Mouse (Mus musculus) adrenal gland, adult (tissue): ENCODE measurements around the gene Sdccag8.

Source experiments
- DNase-seq, 2 experiments: peaks; one replicate each; pipeline ENCODE4 v3.0.0; 2022 to 2023; ENCODE audit warnings: low spot score in 1 of 2; ENCODE audit not compliant: inconsistent age in 2 of 2

Sdccag8 gene

DNA sequence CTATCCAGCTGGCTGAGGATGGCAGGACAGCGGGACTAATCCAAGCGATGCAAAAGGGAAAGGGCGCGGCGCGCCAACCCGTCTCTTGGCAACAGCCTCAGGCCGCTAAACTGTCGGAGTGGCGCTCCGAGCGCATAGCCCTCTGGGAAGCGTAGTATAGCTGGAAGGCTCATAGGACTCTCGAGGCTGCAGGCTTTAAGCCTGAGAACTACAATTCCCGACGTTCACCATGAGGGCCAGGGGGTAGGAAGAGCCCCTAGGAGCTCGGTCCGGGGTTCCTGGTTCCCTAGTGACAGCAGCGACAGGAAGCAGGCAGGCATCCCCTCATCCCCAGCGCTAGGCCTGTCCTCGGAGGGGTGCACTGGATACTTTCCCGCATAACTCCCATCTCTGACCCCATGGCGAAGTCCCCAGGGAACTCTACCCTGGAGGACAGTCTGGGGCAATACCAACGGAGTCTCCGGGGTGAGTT lies at the start of gene Sdccag8:
Gene Sdccag8, plus strand, starts transcription at position 70 of the 472 bp plus-strand sequence.
- peak; percentile 96 to 97 for DNase-seq

DNA sequence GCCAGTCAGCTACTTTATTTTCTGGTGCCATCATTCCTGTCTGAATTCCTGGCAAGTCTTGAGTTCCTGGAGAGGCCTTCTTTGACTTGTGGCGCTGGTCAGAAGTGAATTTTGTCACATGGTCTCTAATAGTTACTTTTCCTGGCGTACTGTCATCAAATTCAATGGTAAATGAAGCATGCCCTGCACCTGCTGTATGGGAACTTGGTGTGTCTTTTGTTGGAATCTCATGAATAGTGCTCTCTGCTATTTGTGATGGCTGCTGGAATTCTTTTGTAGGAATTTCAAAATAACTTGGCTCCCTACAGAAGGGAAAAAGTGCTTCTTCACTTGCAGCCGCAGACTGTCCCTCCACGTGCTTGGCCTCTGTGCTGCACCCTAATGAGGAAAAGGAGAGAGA lies 39.9 kb upstream of the Sdccag8 start:
- DNase-seq, result no peak

DNA sequence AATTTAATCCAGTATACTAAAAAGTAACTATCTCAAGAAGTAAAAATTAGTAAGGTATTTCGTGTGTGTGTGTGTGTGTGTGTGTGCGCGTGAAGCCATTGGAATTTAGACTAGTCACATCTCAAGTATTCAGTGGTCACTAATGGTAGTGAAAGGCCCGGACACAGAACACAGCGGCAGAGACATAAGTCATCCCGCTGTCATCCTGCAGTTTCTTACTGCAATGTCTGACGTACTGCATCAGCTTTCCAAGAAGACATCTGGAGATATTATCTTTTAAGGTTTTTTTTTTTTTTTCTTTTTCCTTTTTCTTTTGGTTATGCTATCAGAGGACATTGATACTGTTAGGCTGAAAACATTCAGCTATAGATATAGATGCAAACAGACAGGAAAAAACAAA lies 25.1 kb upstream of the Sdccag8 start:
- peak in 1 of 2 experiments; percentile 15 for DNase-seq

DNA sequence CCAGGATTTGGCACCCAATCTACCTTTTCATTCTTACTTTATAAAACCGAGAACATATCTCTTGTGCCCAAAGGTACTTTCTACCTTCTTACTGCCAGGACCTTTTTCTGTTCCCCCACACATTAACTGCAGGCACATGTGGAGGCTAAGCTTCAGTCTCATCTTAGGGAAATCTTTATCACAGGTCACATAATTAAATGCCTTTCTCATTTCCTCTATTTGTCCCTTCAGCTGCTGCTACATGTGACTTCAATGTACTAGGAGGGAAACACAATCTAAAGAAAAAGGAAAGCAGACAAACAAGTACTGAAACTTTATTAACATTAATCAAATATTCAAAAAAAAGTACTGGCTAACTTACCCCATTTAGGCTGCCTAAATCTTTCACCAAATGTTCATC lies 22.3 kb upstream of the Sdccag8 start:
- DNase-seq, result peak in 1 of 2 experiments; percentile 13

DNA sequence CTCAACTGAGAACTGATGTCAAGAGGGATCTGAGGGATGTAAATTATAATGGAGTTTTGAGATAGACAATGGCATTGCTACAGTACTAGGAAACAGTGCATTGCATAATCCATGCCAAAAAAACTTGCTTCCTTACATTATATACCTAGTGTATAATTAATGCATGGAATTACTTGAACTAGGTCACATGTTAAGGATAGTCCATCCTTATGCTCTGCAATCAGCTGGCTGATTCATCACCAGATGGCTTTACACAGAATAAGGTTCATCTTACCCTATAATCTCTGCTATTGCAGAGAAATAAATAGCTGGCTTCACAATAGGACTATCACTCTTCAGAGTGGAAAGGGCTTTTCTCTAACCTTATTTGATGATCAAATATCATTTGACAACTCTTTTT lies 15.8 kb upstream of the Sdccag8 start:
- DNase-seq, result no peak

DNA sequence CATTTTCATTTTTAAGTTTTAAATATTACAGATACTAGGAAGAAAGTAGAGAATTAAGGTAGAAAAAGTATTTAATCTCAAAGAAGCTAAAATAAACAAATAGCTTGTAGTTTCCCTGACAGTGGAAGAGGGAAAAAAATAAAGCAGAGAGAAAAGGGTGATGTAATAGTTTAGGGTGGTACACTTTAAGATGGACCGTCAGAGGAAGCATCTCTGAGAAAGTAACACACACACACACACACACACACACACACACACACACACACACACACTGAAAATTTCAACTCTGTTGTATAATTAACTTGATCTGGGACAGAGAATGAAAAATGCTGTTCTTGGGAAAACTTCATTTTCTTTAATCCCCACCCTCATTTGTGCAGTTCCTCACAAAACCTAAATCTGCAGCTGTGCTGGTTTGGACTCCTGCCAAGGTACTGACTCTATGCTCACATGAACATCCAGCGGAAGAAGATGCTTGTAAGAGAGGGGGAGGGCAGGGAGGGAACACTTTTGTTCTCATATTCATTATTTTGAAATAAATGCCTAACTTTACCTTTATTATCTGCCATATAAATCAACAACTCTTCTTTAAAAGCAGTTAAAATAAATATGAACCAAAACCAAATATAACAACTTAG lies 13.6 kb upstream of the Sdccag8 start:
- DNase-seq, result peak; percentile 35 to 68

DNA sequence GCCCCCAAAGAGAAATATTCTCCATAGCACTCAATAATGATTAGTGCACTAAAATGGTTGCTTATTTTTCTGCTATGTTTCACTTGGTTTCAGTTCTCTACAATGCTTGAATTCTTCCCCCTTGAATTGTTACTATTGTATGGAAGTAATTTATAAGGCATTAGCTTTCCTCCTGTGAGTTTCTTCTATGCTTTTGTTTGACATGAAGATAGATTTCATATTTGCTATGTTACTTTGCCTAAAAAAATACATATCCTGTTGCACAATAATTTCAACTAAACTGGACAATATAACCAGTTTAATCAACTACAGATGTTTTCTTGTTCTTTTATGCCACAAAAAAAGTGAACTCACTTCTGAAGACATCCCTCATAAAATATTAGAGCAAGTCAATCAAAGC lies 4.3 kb upstream of the Sdccag8 start:
- DNase-seq, result no peak

DNA sequence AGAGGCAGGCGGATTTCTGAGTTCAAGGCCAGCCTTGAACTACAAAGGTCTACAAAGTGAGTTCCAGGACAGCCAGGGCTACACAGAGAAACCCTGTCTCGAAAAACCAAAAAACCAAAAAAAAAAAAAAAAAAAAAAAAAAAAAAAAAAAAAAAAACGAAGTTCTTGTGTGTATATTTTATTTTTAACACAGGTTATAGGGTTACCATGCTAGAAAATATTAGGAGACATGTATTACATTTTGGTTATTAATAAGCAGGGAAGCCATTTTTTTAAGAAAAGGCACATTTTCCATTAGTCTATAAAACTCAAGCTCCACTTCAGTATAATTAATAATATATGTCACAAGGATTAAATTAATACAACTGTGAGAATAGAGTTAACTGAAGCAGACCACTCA lies 2.6 kb upstream of the Sdccag8 start:
- no peak for DNase-seq

DNA sequence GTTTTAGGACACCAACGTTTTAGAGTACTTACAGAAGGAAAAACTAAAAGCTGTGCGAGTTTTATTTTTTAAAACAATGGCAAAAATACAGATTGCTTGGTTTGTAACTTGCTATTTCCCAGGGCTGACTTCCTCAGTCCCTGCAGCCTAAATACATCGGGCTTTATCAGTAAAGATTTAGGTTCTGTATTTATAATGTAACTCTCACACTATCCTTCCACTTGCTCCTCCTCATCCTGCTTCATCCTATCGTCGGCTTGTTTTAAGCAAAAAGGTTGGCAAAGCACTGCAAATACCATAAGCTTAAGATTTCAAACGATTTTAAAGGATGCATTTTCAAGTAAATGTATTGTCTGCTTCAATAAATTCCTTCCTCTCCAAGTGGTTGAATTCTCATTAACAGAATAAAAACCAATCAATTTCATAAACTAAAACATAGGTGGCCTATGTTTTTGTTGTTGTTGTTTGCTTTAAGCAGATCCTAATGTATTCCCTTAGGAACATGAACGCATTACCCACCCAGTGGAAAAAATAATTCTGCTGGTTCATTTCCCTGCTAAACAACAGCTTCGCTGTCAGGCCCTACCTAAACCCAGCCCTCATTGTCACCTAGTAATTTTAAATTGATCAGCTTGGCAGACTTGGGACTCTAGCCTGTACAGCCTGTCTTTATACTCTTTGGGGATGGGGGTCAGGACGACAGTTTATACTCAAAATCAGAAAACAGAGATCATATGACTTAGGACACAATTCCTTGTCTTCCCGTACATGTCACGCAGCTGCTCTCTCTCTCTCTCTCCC lies 1.8 kb upstream of the Sdccag8 start:
- DNase-seq, result peak in 1 of 2 experiments; percentile 59

DNA sequence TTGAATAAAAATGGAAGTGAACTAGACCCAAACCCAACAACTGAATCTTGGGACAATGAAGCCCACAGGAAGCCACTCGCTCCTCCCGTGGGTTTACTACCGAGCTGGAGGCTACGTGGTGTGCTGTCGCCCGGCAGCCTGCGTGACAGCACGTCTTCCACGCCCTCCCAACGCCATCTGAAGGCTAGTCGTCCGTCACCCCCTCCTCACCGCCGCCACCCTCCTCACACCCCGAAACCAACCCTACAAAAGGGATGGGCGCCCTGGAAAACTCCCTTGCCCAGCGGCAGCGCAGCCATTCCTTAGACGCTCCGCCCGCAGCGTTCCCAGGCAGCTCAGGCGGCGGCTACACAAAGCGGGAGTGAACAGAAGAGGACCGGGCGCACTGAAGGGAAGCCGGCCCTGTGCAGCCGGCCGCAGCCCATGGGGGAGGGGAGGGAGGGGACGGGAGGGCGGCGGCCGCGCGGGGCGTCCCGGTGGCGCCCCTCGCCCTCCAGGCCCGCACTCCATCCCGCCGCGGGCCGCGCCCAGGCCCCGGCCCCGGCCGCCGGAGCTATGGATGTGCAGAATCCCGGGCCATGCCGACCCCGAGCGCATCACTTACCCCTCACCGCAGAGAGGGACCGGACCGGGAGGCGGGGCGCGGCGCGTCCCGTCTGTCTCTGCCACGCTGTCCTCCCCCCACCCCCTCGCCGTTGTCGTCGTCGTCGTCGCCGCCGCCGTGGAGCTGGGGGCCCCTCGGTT lies 996 bp upstream of the Sdccag8 start:
- DNase-seq, result peak; percentile 80 to 93

DNA sequence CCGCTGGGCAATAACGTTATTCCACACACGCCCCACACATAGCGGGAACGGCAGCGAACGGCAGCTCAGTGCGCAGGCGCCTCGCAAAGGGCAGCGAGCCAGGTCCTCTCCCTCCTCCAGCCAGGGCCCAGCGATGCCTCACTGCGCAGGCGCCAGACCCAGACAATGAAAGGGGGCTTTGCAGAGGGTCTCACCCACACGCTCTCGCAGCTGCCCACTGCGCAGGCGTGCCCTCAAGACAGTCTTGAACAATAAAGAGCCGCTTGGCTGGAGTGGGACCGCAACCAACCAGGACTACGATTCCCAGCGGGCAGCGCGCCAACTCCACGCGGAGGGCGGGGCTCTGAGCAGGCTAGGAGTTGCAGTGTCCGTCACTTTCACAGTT lies 432 bp upstream of the Sdccag8 start, which contains the start of gene Cep170:
Gene Cep170, minus strand, starts transcription at position 32 of the 385 bp plus-strand sequence.
- DNase-seq, result peak; percentile 97 to 99

DNA sequence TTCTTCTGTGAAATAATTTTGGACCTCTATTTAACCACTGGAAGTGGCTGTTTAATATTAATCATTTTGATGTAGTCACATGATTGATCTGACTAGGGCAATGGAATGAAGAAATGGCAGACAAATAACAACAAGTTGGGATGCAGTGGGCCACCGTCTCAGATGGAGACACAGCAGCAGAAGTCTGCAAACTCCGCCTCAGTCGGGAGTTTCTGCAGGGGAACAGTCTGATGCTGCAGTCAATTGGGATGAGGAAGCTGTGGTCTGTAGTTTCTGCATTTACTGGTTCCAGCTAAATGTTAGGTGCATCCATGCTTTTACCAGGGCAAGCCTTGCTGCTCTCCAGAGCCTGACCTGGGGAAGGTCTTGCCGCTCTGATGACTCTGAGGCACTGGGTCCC lies 2.3 kb downstream of the Sdccag8 start:
- no peak for DNase-seq

DNA sequence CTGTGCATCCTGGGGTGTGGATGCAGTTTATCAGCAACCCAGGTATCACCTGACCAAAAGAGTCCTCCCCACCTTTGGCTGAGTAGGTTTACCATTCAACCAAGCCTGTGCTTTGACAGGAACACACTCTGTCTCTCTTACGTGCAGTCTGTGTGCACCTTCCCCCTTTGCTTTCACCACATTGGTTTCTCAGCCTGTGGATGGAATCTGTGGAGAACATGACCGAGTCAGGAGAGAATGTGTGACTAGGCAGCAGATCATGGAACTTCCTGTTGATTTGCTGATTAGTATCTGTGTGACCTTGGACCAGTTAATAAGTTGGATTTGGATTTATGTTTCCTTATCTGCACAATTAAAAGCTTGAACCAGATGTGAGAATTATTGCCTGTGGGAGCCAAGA lies 3.7 kb downstream of the Sdccag8 start:
- DNase-seq, result peak in 1 of 2 experiments; percentile 62

DNA sequence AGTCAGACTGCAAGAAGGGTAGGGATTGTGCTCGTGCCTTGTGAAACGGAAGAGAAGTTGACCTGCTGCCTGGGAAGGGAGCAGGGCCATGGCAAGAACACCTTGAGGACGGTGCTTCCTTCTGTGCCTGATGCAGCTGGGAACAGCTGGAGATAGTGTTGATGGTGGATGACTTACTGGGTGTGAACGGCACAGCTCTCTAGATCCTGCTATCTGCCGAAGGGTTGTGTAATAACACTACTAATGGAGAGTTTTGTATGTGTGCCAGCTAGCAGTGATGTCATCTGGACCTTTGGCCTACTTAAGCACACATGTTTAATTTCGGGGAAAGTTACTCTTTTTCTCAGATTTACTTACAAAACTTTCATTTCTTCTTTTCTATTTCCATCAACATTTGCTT lies 4.3 kb downstream of the Sdccag8 start:
- DNase-seq, result peak; percentile 70 to 94

DNA sequence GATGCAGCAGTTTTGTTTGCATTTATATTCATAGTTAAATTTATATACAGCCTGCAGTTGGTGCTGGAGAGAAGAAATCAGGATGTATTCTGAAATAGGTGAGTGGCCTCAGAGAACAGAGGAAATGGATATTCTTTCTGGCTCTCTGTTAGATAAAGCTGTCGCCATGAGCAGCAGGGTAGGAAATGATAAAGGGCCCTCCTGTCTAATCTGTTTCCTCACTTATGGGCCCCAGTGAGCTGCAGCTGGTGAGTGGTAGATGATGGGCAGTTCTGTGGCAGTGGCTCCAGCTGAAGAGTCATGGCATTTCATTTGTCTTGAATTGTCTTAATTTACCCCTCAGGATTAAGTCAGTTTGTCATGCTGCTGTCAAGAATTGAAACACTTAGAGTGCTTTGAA lies 7.5 kb downstream of the Sdccag8 start:
- no peak for DNase-seq

DNA sequence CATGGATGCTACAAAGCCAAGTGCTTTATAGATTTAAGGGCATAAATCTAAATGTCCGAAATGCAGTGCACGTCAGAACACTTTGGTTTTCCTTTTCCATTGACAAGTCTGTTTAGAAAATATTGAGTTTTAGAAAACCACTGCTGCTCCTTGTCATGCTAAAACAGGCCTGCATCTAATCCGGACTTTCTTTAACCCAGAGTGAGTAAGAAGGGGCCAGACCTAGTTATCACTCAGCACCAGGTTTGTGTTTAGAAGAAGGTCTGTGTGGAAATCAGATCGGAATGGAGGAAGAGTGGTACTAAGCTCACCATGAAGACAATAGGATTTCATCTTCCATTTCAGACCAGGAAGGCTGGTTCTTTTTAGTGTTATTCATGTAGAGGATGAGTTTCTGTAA lies 8.5 kb downstream of the Sdccag8 start:
- no peak for DNase-seq

DNA sequence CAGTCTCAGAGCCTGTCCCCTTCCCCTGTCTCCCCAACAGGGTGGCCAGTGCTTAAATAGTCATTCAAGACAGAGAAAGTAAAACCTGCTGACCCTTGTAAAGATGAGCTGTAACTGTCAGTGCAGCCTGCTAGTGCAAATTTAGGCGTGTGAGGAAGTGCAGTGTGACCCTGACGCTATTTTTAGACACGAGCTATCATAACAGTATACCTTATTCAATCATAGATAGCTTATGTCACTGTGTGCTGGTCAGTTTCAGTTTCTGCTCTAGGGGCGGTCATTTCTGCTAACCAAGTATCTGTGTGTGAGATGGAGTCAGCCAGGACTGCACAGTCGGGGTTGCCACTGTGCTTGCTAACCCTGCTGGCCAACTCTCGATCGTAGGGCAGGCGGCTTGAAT lies 9.4 kb downstream of the Sdccag8 start:
- peak in 1 of 2 experiments; percentile 68 for DNase-seq

DNA sequence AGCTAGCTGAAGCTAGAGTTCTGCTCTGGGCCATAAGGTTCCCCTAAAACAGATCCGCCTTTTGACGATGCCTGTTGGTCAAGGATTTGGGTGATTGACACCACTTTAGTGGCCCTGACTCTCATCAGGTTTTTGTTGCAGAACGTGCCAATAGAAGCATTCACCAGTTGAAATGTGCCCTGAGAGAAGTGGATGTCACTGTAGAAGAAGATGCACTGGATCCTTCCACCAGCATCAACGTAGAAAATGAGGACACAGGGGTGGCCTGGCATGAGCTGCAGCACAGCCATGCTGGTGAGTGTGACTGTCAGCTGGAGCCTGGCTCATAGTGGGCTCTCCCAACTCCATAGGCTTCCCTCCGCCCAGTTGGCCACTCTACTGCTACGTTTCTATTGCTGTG lies 10.2 kb downstream of the Sdccag8 start:
- no peak for DNase-seq

DNA sequence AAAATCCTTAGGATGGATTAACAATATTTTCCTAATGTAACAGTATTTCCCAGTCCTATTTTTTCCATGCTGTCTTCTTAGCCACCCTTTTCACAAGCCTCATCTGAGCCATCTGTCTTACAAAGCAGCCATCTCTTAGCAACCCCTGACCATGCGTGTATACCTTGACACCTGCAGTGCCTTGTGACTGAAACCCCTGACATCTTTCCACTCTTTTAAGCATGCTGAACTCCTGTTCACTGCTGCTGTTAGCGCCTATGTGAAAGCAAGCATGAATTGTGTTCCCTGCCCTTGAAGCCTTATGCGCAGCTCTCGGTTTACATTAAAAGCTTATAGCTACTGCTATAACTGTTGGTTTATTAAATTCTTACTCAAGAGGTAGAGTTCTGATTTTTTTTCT lies 10.6 kb downstream of the Sdccag8 start:
- no peak for DNase-seq

DNA sequence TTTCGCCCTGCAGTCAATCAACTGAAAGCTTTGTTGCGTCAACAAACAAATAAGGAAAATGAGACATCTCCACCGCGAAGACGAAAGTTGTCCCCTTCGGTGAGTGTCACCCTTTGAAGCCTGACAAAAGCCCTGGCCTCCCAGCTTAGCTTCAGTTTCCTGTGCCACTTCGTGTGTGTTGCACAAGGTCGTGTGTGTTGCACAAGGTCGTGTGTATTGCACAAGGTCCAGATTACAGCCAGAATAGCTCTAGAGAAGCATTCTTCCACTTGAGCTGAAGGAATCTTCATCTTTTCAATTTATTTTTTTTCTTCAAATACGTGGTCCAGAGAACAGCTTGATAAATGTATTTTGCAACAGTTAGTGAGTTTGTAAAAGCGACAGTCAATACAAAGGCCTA lies 11.7 kb downstream of the Sdccag8 start:
- DNase-seq, result peak in 1 of 2 experiments; percentile 85

DNA sequence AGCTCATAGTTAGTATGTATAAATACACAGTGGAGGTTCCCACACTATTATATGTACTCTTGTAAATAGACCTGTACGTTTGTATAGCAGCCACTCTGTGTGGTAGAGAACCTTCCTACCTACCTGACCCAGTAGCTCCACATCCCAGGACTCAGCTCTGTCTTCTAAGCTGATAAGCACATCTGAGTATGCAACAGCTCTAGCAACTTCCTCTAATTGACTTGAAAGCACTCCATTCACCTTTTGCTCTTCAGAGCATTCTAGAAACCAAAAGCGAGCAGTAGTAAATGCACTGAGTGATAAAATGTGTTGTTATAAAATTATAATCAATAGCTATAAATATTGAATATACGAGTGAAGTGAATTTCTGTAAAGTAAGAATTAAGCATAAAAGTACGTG lies 12.5 kb downstream of the Sdccag8 start:
- DNase-seq, result no peak

DNA sequence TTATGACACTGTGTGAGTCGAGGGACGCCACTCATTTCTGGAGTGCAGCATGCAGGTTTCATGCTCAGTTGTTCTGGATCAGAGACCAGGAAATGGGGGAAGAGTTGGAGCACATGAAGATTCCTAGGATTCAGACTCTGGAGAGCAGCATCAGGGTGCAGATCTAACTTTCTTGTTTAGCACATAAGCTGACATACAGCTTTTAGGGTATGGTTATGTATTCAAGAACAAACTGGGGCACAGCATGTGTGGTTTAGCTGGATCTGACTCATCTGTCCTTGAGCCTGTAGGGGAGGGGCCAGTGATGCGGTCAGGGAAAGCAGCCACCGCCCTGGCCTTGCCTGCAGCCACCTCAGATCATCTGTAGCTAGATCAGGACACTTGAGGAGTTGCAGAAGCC lies 12.9 kb downstream of the Sdccag8 start:
- DNase-seq, result peak; percentile 90 to 95
